Mouse (Mus musculus) hindbrain, embryonic 11.5 days (tissue): Measurements from ENCODE around the gene Meox2. TPM values are rescaled to one million over a fixed set of nuclear protein-coding genes. Genes with fewer than 3 reads are reported as not detected.

Experiments
- ATAC-seq: fragments of 200-750 bp; cut with Nextera tagmentation; 2 replicates; pipeline ENCODE4 v1.8.0; 2017; ENCODE audit warnings: mild to moderate bottlenecking, moderate TSS enrichment, moderate library complexity; ENCODE audit not compliant: low FRiP score
- DNase-seq: peaks from one replicate; pipeline ENCODE4 v3.0.0-alpha.2; 2015; ENCODE audit warnings: low spot score
- H3K27ac ChIP-seq: fragments of 300-500 bp; sonication (generic); 2 replicates; pipeline ENCODE4 v1.5.1; 2014; ENCODE audit warnings: mild to moderate bottlenecking, low read depth, low read length
- H3K27me3 ChIP-seq: fragments of 300-500 bp; sonication (generic); 2 replicates; pipeline ENCODE4 v1.6.1; 2014; ENCODE audit warnings: mild to moderate bottlenecking, low read length, moderate library complexity, mixed read lengths; ENCODE audit not compliant: control insufficient read depth, insufficient read depth
- H3K36me3 ChIP-seq: fragments of 300-500 bp; sonication (generic); 2 replicates; pipeline ENCODE4 v1.6.1; 2014; ENCODE audit warnings: mild to moderate bottlenecking, low read length, moderate library complexity, mixed read lengths; ENCODE audit not compliant: control insufficient read depth, insufficient read depth
- H3K4me1 ChIP-seq: fragments of 300-500 bp; sonication (generic); replicated peaks from 2 replicates; pipeline ENCODE4 v1.6.1; 2014; ENCODE audit warnings: low read length, mixed read lengths; ENCODE audit not compliant: control insufficient read depth, insufficient read depth
- H3K4me2 ChIP-seq: fragments of 300-500 bp; sonication (generic); replicated peaks from 2 replicates; pipeline ENCODE4 v1.6.1; 2014; ENCODE audit warnings: mild to moderate bottlenecking, low read depth, low read length
- H3K4me3 ChIP-seq: fragments of 300-500 bp; sonication (generic); 2 replicates; pipeline ENCODE4 v1.5.1; 2014; ENCODE audit warnings: low read depth, low read length
- H3K9ac ChIP-seq: fragments of 300-500 bp; sonication (generic); 2 replicates; pipeline ENCODE4 v1.6.1; 2014; ENCODE audit warnings: low read depth, low read length
- H3K9me3 ChIP-seq: fragments of 300-500 bp; sonication (generic); 2 replicates; pipeline ENCODE4 v1.6.1; 2016; ENCODE audit warnings: low read length; ENCODE audit not compliant: control insufficient read depth
- WGBS: fragments of 180-500 bp; shearing (Covaris S2); extraction: QIAGEN DNeasy Blood & Tissue Kit; methylation state at CpG from one replicate; pipeline ENCODE4 v1.1.7; 2014; 5-methylcytosine and 5-hydroxymethylcytosine counted together
- polyA plus RNA-seq: library from polyadenylated mRNA; unstranded; fragments of >200 nt; fragmentation: Nextera tagmentation; extraction: Ambion mirVana; gene quantifications from 2 replicates; pipeline ENCODE4 v1.2.1, GENCODE M21; 2014

The Meox2 gene
- polyA plus RNA-seq, 1 experiment from 2014 or later = 6.8 TPM

DNA sequence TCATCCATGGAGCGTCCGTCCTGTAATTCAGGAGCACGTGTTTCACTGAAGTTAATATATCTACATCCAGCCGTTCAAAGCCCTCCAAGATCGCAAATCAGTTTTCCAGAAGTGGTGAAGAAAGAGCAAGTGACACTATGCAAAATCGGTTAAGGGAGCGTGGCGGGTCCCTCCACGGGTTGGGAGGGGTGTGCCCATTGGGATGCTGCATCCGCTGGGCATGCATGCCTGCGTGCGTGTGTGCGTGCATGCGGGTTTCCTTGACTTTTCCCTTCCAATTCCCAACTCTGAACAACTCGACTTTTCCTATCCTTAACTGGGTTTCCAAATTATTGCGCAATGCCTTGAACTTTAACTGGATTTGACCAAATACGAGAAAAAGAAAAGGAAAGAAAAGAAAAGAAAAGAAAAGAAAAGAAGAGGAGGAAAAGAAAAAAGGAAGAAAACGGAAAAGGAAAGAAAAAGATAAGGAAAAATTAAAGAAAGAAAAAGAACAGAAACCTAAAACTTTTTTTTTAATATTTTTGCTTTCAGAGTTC is 1.2 kb downstream of the Meox2 start:
- Histone ChIP-seq H3K4me1 (peaks cover 4% of the 10 kb centered on the region; the same call in 1 of the 2 replicates), H3K27ac (no peak overlapping the region), H3K9ac (no peak overlapping the region), H3K4me3 (peak overlapping the region; percentile 48), H3K4me2 (peak overlapping the region; percentile 80), H3K27me3 (peaks cover 27% of the 10 kb centered on the region), H3K9me3 (no peaks in the 10 kb centered on the region), H3K36me3 (no peaks in the 10 kb centered on the region)
- 4% methylated on average over 18 of the region's 18 CpGs for WGBS
- DNase-seq (no peak), ATAC-seq (peak; percentile 75)

DNA sequence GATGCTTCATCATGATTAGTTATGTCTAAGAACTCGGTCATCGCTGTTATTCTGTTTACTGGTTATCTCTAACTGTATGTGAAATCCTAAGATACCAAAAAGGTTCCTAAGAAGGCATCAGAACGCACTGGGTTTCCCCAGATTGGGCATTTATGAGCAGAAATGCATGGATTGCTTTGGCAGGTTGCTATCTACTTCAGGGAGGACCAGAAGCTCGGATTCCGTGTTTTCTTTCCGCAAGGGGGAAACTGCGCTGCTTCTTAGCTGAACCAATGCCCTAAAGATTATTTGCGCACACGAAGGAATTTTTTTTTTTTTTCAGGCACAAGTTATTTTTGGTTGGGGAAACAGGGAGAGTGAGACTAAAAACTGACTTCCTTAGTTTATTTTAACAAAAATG is 2.6 kb downstream of the Meox2 start:
- H3K27me3 ChIP-seq = peaks cover 27% of the 10 kb centered on the region

DNA sequence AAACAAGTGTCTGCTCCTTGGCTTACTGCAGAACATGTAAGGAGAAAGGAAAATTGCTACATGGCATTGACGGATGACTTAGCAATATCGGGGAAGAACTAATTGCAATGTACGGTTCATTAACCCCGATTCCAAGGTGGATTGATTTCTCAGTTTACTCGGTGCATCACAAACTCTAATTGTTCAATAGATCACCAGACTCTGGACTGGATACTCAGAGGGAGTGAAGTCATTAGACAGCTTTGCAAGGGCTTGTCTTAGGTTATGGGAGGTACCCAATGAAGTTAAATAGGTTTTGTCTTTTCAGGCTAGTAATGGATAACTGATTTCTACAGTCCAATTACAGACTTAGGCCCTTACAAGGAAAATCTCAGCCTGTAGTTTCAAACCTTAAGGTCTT is 10.9 kb downstream of the Meox2 start:
- H3K36me3 ChIP-seq = no peaks in the 10 kb centered on the region
- no peak overlapping the region for H3K4me3 ChIP-seq
- DNase-seq (no peak), ATAC-seq (no peak; the same call in 1 of the 2 replicates)
- WGBS = 59% methylated on average over 5 of the region's 5 CpGs
- H3K4me2 ChIP-seq = no peak overlapping the region
- no peaks in the 10 kb centered on the region for H3K4me1 ChIP-seq
- no peaks in the 10 kb centered on the region for H3K9me3 ChIP-seq
- H3K27ac ChIP-seq = no peak overlapping the region
- H3K9ac ChIP-seq = no peak overlapping the region
- no peaks in the 10 kb centered on the region for H3K27me3 ChIP-seq

More for the DNA sequence above, 2.6 kb downstream of the Meox2 start:
- 58% methylated on average over 9 of the region's 9 CpGs for WGBS
- Histone ChIP-seq H3K4me1 (peaks cover 4% of the 10 kb centered on the region; the same call in 1 of the 2 replicates), H3K36me3 (no peaks in the 10 kb centered on the region), H3K4me3 (no peak overlapping the region), H3K27ac (no peak overlapping the region), H3K9me3 (no peaks in the 10 kb centered on the region), H3K9ac (no peak overlapping the region), H3K4me2 (no peak overlapping the region)
- ATAC-seq (no peak), DNase-seq (no peak)

GRCm38 (mm10) chr12:37123763-37124162 is 15.4 kb downstream of the Meox2 start:
- DNase-seq (no peak), ATAC-seq (no peak)
- Histone ChIP-seq H3K4me1 (no peaks in the 10 kb centered on the region), H3K4me3 (no peak overlapping the region), H3K27ac (no peak overlapping the region), H3K27me3 (no peaks in the 10 kb centered on the region), H3K9ac (no peak overlapping the region), H3K9me3 (no peaks in the 10 kb centered on the region), H3K4me2 (no peak overlapping the region), H3K36me3 (no peaks in the 10 kb centered on the region)
- 98% methylated on average over 2 of the region's 2 CpGs for WGBS

DNA sequence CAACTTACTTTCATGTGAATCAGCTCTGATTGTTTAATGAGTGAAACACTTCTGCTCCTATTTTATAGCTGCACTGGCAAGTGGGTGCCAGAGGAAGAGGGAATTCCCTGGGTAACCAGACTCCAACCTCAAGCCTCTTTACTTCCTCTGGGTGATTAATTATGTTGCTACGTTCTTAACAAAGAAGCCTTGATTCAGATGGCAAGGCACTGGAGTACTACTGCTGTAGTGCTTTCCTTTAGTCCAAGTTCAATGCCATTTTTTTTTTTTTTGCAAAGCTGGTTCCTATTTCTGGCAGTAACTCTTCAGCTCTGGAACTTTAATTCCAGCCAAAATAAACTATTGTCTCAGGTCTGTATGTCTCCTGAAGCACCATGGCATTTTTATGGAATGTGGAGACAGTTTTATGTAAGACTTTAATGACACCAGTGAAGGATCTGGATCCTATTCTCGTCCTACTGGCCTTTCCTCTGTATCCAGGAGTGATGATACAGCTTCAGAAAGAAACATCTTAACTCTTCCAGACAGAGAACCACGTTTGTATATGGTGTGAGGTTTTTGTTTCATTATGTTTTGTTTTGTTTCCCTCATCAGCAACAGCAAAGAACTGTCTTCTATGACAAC is 33.9 kb downstream of the Meox2 start:
- DNase-seq = no peak
- H3K27ac ChIP-seq = no peak overlapping the region
- no peak for ATAC-seq
- 47% methylated on average over 3 of the region's 3 CpGs for WGBS
- H3K4me1 ChIP-seq = no peaks in the 10 kb centered on the region
- H3K9ac ChIP-seq = no peak overlapping the region
- no peaks in the 10 kb centered on the region for H3K9me3 ChIP-seq
- no peaks in the 10 kb centered on the region for H3K27me3 ChIP-seq
- no peaks in the 10 kb centered on the region for H3K36me3 ChIP-seq
- H3K4me2 ChIP-seq = no peak overlapping the region
- no peak overlapping the region for H3K4me3 ChIP-seq

DNA sequence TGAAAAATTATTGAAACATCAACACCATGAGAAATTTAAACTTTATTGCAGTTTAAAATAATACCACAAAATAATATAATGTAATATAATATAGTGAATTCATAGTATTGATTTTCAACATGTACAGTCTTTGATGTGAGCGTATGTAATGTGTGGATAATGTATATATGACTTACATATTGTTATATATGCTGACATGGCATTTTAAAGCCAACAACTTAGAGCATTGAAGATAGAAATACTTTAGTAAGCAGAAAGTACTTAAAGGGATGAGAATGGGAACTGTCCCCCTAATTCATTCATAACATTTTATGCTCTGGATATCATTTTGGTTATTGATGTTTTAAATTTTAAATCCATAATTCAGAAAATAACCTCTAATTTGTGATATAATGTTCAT is 35.5 kb downstream of the Meox2 start:
- no peak overlapping the region for H3K4me2 ChIP-seq
- no peaks in the 10 kb centered on the region for H3K36me3 ChIP-seq
- no peaks in the 10 kb centered on the region for H3K4me1 ChIP-seq
- H3K9me3 ChIP-seq = no peaks in the 10 kb centered on the region
- ATAC-seq (no peak), DNase-seq (no peak)
- no peak overlapping the region for H3K4me3 ChIP-seq
- no peak overlapping the region for H3K9ac ChIP-seq
- no peaks in the 10 kb centered on the region for H3K27me3 ChIP-seq
- WGBS = 96% methylated on average over 1 of the region's 1 CpGs
- no peak overlapping the region for H3K27ac ChIP-seq

- H3K9ac ChIP-seq = no peak overlapping the region
- DNase-seq = no peak
- H3K4me1 ChIP-seq = no peaks in the 10 kb centered on the region
- H3K27me3 ChIP-seq = no peaks in the 10 kb centered on the region
- H3K4me3 ChIP-seq = no peak overlapping the region
- H3K9me3 ChIP-seq = no peaks in the 10 kb centered on the region
- no peaks in the 10 kb centered on the region for H3K36me3 ChIP-seq
- no peak for ATAC-seq
- H3K4me2 ChIP-seq = no peak overlapping the region
- no peak overlapping the region for H3K27ac ChIP-seq
Measured at GRCm38 (mm10) chr12:37167742-37168141, 59.4 kb downstream of the Meox2 start.

GRCm38 (mm10) chr12:37173324-37173723 is 65.0 kb downstream of the Meox2 start:
- Histone ChIP-seq H3K27ac (no peak overlapping the region), H3K4me2 (no peak overlapping the region)
- WGBS = 93% methylated on average over 3 of the region's 3 CpGs

GRCm38 (mm10) chr12:37183689-37184088 is 75.3 kb downstream of the Meox2 start:
- peak; percentile 20 for DNase-seq
- Histone ChIP-seq H3K9ac (no peak overlapping the region), H3K27ac (no peak overlapping the region), H3K4me3 (no peak overlapping the region), H3K36me3 (no peaks in the 10 kb centered on the region), H3K27me3 (no peaks in the 10 kb centered on the region), H3K9me3 (no peaks in the 10 kb centered on the region), H3K4me2 (no peak overlapping the region), H3K4me1 (no peaks in the 10 kb centered on the region)
- no peak for ATAC-seq

More at GRCm38 (mm10) chr12:37173324-37173723, 65.0 kb downstream of the Meox2 start:
- no peaks in the 10 kb centered on the region for H3K27me3 ChIP-seq
- no peaks in the 10 kb centered on the region for H3K4me1 ChIP-seq
- no peak overlapping the region for H3K4me3 ChIP-seq
- H3K9ac ChIP-seq = no peak overlapping the region
- DNase-seq (no peak), ATAC-seq (no peak)
- H3K9me3 ChIP-seq = no peaks in the 10 kb centered on the region
- no peaks in the 10 kb centered on the region for H3K36me3 ChIP-seq
